Mouse (Mus musculus): ENCODE measurements at regions not wholly inside any gene's neighbourhood (a gene's known extent, or its start where the extent isn't known, plus 50 kb on each side); places are given as distances from the start of the nearest gene placed in this dataset.

- Histone ChIP-seq H3K9me3 (ENCODE audit: control insufficient read depth, low read length) (no peaks in the 10 kb centered on the region), H3K4me3 (ENCODE audit: low read length) (no peak overlapping the region), H3K36me3 (ENCODE audit: control insufficient read depth, insufficient read depth, low read length) (no peaks in the 10 kb centered on the region), H3K27me3 (ENCODE audit: control insufficient read depth, insufficient read depth, low read depth, low read length) (no peaks in the 10 kb centered on the region), H3K4me1 (replicated peaks; ENCODE audit: control insufficient read depth, insufficient read depth, low read length) (no peaks in the 10 kb centered on the region), H3K27ac (ENCODE audit: low read length) (no peak overlapping the region), H3K9ac (ENCODE audit: low read length) (no peak overlapping the region), H3K4me2 (ENCODE audit: low read depth, low read length) (no peak overlapping the region)
- 44% methylated on average over 2 of the region's 2 CpGs for WGBS
- ATAC-seq (ENCODE audit: low read depth): no peak
Observed at GRCm38 (mm10) chr4:8361931-8362330, 123.1 kb upstream of the Car8 start.

- no peak overlapping the region for H3K4me3 ChIP-seq (ENCODE audit: low read length)
- no peak overlapping the region for H3K27ac ChIP-seq (ENCODE audit: low read length)
- H3K9ac ChIP-seq (ENCODE audit: low read length): no peak overlapping the region
- no peaks in the 10 kb centered on the region for H3K9me3 ChIP-seq (ENCODE audit: control insufficient read depth, low read length)
- H3K36me3 ChIP-seq (ENCODE audit: control insufficient read depth, insufficient read depth, low read length): no peaks in the 10 kb centered on the region
- no peaks in the 10 kb centered on the region for H3K4me1 ChIP-seq (replicated peaks; ENCODE audit: control insufficient read depth, insufficient read depth, low read length)
- H3K27me3 ChIP-seq (ENCODE audit: control insufficient read depth, insufficient read depth, low read depth, low read length): no peaks in the 10 kb centered on the region
- no peak for ATAC-seq (ENCODE audit: low read depth)
- H3K4me2 ChIP-seq (ENCODE audit: low read depth, low read length): no peak overlapping the region
Observed at GRCm38 (mm10) chr4:8361305-8361704, 122.5 kb upstream of the Car8 start.

- no peaks in the 10 kb centered on the region for H3K27me3 ChIP-seq (ENCODE audit: control insufficient read depth, insufficient read depth, low read depth, low read length)
- H3K4me2 ChIP-seq (ENCODE audit: low read depth, low read length): no peak overlapping the region
- no peaks in the 10 kb centered on the region for H3K4me1 ChIP-seq (replicated peaks; ENCODE audit: control insufficient read depth, insufficient read depth, low read length)
- no peaks in the 10 kb centered on the region for H3K36me3 ChIP-seq (ENCODE audit: control insufficient read depth, insufficient read depth, low read length)
- H3K9me3 ChIP-seq (ENCODE audit: control insufficient read depth, low read length): no peaks in the 10 kb centered on the region
- H3K9ac ChIP-seq (ENCODE audit: low read length): no peak overlapping the region
- no peak overlapping the region for H3K4me3 ChIP-seq (ENCODE audit: low read length)
- no peak overlapping the region for H3K27ac ChIP-seq (ENCODE audit: low read length)
- 80% methylated on average over 1 of the region's 1 CpGs for WGBS
- no peak for ATAC-seq (ENCODE audit: low read depth)
Observed at GRCm38 (mm10) chr4:8357443-8357842, 118.6 kb upstream of the Car8 start.

- H3K4me3 ChIP-seq (ENCODE audit: low read length): no peak overlapping the region
- no peak overlapping the region for H3K27ac ChIP-seq (ENCODE audit: low read length)
- no peaks in the 10 kb centered on the region for H3K27me3 ChIP-seq (ENCODE audit: control insufficient read depth, insufficient read depth, low read depth, low read length)
- WGBS: 66% methylated on average over 4 of the region's 4 CpGs
- H3K9ac ChIP-seq (ENCODE audit: low read length): no peak overlapping the region
- no peak for ATAC-seq (ENCODE audit: low read depth)
- no peak overlapping the region for H3K4me2 ChIP-seq (ENCODE audit: low read depth, low read length)
- no peaks in the 10 kb centered on the region for H3K36me3 ChIP-seq (ENCODE audit: control insufficient read depth, insufficient read depth, low read length)
- no peaks in the 10 kb centered on the region for H3K9me3 ChIP-seq (ENCODE audit: control insufficient read depth, low read length)
- H3K4me1 ChIP-seq (replicated peaks; ENCODE audit: control insufficient read depth, insufficient read depth, low read length): no peaks in the 10 kb centered on the region
Observed at GRCm38 (mm10) chr4:8341928-8342327, 103.1 kb upstream of the Car8 start.

GRCm38 (mm10) chr4:8309241-8309987 is 70.6 kb upstream of the Car8 start:
- H3K9ac ChIP-seq (ENCODE audit: low read length): no peak overlapping the region
- no peaks in the 10 kb centered on the region for H3K4me1 ChIP-seq (replicated peaks; ENCODE audit: control insufficient read depth, insufficient read depth, low read length)
- H3K4me2 ChIP-seq (ENCODE audit: low read depth, low read length): no peak overlapping the region
- no peaks in the 10 kb centered on the region for H3K9me3 ChIP-seq (ENCODE audit: control insufficient read depth, low read length)
- 83% methylated on average over 10 of the region's 10 CpGs for WGBS
- no peak overlapping the region for H3K4me3 ChIP-seq (ENCODE audit: low read length)
- no peaks in the 10 kb centered on the region for H3K27me3 ChIP-seq (ENCODE audit: control insufficient read depth, insufficient read depth, low read depth, low read length)
- H3K27ac ChIP-seq (ENCODE audit: low read length): no peak overlapping the region
- H3K36me3 ChIP-seq (ENCODE audit: control insufficient read depth, insufficient read depth, low read length): no peaks in the 10 kb centered on the region
- ATAC-seq (ENCODE audit: low read depth): no peak

- no peaks in the 10 kb centered on the region for H3K27me3 ChIP-seq (ENCODE audit: control insufficient read depth, insufficient read depth, low read depth, low read length)
- no peaks in the 10 kb centered on the region for H3K36me3 ChIP-seq (ENCODE audit: control insufficient read depth, insufficient read depth, low read length)
- H3K4me2 ChIP-seq (ENCODE audit: low read depth, low read length): no peak overlapping the region
- H3K9me3 ChIP-seq (ENCODE audit: control insufficient read depth, low read length): no peaks in the 10 kb centered on the region
- 86% methylated on average over 1 of the region's 1 CpGs for WGBS
- H3K9ac ChIP-seq (ENCODE audit: low read length): no peak overlapping the region
- no peak for ATAC-seq (ENCODE audit: low read depth)
- H3K4me3 ChIP-seq (ENCODE audit: low read length): no peak overlapping the region
- H3K4me1 ChIP-seq (replicated peaks; ENCODE audit: control insufficient read depth, insufficient read depth, low read length): no peaks in the 10 kb centered on the region
- H3K27ac ChIP-seq (ENCODE audit: low read length): no peak overlapping the region
Observed at GRCm38 (mm10) chr4:8292563-8292962, 53.7 kb upstream of the Car8 start.

- H3K27me3 ChIP-seq (ENCODE audit: control insufficient read depth, insufficient read depth, low read depth, low read length): no peaks in the 10 kb centered on the region
- no peak overlapping the region for H3K4me3 ChIP-seq (ENCODE audit: low read length)
- H3K9me3 ChIP-seq (ENCODE audit: control insufficient read depth, low read length): no peaks in the 10 kb centered on the region
- no peaks in the 10 kb centered on the region for H3K36me3 ChIP-seq (ENCODE audit: control insufficient read depth, insufficient read depth, low read length)
- no peak overlapping the region for H3K4me2 ChIP-seq (ENCODE audit: low read depth, low read length)
- H3K4me1 ChIP-seq (replicated peaks; ENCODE audit: control insufficient read depth, insufficient read depth, low read length): no peaks in the 10 kb centered on the region
- 57% methylated on average over 11 of the region's 11 CpGs for WGBS
- H3K9ac ChIP-seq (ENCODE audit: low read length): no peak overlapping the region
- no peak overlapping the region for H3K27ac ChIP-seq (ENCODE audit: low read length)
- no peak for ATAC-seq (ENCODE audit: low read depth)
Observed at GRCm38 (mm10) chr4:8291528-8292492, 53.0 kb upstream of the Car8 start.

- no peak for ATAC-seq (ENCODE audit: low read depth)
Observed at GRCm38 (mm10) chr4:8289901-8290300, 51.1 kb upstream of the Car8 start.

More at GRCm38 (mm10) chr4:8289901-8290300, 51.1 kb upstream of the Car8 start:
- Histone ChIP-seq H3K4me3 (ENCODE audit: low read length) (no peak overlapping the region), H3K27me3 (ENCODE audit: control insufficient read depth, insufficient read depth, low read depth, low read length) (no peaks in the 10 kb centered on the region), H3K4me1 (replicated peaks; ENCODE audit: control insufficient read depth, insufficient read depth, low read length) (no peaks in the 10 kb centered on the region), H3K9me3 (ENCODE audit: control insufficient read depth, low read length) (no peaks in the 10 kb centered on the region), H3K27ac (ENCODE audit: low read length) (no peak overlapping the region), H3K9ac (ENCODE audit: low read length) (no peak overlapping the region), H3K4me2 (ENCODE audit: low read depth, low read length) (no peak overlapping the region), H3K36me3 (ENCODE audit: control insufficient read depth, insufficient read depth, low read length) (no peaks in the 10 kb centered on the region)
- 77% methylated on average over 5 of the region's 5 CpGs for WGBS
